Mouse (Mus musculus) embryo, embryonic 11.5 days (tissue): ENCODE measurements around the gene Rnf220.
"Not testable (repeated sequence)": the region's sequence is repeated elsewhere in the genome, so short reads cannot be mapped to it uniquely, and the experiment has no call there.

Source experiments
- DNase-seq: peaks from one replicate; pipeline ENCODE4 v3.0.0-alpha.2; 2012; ENCODE audit warnings: low read depth, low spot score

The Rnf220 gene

DNA sequence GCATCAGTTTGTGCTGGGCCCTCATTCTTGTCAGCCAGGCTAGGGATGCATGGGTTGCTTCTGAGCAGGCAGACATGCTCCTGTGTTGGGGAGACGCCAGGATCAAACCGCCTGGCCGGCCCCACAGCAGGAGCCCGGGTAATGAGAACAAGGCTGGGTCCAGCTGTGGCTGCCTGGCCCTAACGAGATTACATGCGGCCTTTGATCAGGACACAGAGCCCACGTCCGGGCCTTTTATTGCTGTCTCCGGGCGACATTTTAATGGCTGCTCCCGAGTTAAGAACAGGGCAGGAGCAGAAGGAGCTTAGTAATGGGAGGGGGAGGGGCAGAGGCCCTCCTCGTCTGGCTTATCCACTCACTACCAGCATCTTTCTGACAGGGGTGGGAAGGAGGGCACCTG lies 224.4 kb downstream of the Rnf220 start:
- no peak for DNase-seq

DNA sequence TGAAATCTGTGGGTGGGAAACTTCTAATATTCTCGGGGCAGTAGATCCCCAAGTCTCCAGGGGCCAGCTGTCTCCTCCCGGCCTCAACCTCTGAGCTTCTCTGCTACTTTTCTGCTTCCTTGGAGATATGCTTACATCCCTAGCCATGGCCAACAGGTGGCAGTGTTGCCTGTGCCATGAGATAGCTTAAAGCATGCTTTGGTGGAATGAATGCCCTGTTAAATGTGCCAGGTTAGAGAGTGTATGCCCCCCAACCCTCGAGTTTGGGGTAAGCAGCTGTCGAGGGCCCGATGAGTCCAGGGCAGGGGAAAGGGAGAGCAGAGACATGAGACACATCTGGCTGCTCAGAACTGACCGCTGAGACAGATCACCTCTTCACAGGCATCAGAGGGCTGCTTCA lies 226.6 kb downstream of the Rnf220 start:
- peak; percentile 73 for DNase-seq

DNA sequence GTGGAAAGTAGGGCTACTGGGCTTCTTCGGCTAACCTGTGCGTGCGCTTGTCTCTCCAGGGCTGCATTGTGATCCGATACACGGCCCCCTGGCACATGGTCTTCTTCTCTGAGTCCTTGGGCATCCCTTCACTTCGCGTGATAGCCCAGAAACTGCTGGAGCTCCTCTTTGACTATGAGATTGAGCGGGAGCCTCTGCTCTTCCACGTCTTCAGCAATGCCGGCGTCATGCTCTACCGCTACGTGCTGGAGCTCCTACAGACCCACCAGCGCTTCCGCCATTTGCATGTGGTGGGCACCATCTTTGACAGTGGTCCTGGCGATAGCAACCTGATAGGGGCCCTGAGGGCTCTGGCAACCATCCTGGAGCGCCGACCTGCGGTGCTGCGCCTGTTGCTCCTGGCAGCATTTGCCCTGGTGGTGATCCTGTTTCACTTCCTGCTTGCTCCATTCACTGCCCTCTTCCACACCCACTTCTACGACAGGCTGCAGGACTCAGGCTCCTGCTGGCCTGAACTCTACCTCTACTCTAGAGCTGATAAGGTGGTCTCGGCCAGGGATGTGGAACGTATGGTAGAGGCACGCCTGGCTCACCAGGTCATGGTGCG lies 228.9 kb downstream of the Rnf220 start:
- DNase-seq, result no peak

DNA sequence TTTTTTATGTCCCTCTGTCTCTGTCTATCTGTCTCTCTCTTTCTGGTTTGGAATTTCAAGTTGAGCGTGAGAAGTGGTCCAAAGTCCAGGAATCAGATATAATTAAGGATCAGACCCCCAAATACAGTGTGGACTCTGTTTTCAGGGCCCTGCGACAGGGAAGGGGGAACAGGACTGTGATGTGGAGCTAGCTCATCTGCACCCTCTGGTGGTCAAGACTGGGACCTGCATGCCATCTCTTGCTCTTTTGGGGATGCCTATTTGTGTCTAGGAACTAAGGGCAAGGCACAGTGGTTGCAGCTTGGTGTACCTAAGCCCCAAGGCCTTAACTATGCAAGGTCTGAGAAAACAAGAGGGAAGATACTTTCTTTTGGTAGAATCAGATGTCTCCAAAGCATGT lies 229.6 kb downstream of the Rnf220 start:
- peak; percentile 67 for DNase-seq

DNA sequence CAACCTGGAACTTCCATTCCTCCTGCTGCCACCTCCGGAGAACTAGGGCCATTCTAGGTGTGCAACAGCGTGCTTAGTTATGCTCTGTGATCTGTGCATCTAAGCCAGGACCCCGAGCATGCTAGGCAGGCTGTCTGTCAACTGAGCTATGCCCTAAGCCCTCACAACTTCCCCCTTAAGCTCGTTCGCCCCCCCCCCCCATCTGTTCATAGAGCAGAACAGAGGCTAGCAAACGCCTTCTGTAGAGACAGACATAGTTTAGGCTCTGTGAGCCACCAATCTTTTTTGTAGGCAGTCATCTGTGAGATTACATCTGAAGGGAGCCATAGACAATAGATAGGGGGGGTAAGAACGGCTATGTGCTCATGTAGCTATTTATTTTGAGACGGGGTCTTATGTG lies 233.9 kb downstream of the Rnf220 start:
- DNase-seq, result no peak

DNA sequence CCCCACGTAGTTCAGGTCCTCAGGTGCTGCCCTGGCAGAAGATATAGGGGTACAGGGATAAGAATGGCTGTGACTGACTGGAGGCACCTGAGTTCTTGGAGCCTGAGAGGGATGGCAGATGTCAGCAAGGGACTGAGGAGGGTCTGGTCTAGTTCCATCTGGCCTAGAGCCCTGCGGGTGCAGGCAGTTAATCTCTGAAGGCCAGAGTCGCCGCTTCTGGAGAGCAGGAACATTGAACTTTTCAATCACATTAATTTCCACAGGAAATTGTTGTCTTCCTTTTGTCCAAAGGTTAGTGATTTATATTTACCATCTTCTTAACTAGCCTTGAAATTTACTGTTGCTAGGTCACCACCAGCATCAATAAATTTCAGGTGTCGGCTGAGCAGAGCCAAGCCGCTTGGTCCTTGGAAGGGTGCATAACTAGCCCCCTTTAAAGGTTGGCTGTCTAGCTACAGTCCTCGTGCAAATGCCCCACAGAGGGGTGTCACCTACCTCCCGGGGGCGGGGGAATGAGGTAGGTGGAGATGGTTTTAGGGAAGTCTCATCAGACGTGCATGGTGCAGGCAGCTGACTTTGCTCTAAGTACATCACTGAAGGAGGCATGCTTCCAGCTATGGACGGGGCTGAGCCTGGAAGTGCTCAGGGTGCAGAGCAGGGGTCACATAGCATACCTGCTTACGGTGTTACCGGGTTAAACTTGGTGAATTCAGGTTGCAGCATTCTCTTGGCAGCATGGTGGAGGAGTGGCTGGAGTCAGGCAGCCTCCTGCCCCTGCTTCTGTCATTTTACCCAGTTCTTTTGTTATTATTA lies 234.5 kb downstream of the Rnf220 start:
- no peak for DNase-seq

DNA sequence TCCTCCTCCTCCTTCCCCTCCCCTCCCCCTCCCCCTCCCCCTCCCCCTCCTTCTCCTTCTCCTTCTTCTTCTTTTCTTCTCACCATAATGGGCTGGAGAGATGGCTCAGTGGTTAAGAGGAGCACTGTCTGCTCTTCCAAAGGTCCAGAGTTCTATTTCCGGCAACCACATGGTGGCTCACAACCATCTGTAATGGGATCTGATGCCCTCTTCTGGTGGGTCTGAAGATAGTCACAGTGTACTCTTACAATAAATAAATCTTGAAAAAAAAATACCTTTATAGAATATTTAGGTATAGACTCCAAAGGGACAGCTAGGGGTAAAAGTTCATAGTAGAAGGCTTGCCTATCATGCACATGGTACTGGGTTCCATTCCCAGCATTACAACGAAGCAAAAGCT lies 235.6 kb downstream of the Rnf220 start:
- DNase-seq, result no peak

DNA sequence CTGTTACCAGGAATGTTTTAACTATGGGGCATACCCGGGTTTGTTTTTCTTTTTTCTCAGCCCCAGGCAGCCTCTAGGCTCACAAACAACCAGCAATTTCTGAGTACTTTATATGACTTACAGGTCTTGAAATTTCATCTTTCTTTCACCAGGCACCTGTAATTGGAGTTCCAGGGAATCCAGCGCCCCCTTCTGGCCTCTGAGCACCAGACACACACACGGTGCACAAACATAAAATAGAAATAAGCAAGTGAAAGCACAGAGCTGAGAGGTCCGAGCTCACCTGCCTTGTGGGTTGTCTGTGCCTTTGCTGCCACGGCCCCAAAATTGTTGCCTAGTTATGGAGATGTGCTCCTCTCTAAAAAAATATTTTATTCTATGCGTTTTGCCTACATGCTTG lies 236.9 kb downstream of the Rnf220 start:
- DNase-seq, result not testable (repeated sequence)

DNA sequence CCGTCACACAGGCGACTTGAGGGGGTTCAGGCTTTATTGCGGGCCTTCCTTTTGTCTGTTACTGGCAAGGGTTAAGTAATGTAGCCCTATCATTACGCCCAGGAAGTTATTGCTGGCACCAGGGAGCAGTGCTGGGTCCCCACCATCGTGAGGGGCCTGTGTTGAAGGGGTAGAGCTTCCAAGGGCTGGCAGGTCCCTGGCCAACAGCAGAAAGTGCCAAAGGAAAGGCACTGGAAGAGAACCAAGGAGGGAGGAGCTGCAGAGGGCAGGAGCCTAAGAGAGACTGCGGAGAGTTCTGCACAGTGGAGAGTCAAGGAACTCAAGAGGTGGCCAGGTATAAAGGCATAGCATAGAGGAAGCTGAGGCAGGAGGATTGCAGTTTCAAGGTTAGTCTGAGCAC lies 242.2 kb downstream of the Rnf220 start:
- no peak for DNase-seq

DNA sequence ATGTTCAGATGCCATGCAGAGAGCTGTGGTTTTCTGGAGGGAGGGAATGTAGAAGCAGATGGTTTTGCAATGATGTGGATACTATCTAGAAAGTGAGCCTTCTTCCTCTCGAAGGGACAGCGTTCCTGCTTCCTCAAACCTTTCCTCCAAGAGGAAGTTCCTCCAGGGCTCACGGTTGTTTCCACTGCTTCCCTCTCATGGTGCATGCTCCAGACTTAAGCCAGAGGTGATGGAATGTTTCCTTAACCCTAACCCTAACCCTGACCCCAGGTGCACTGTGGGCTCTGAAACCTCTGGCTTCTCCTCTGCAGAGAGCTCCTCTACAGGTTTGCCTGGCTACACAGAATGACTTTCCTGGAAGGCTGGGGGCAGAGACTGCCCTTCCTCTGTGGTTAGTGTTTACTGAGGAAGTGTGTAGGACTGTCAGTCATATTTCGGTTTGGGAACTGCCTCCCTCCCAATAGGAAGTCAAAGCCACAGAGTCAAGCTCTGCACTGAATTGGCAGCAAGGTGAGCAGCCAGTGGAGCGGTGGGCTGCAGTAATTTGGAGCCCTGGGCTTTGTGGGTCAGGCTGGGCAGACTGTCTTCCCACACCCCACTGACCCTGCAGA lies 242.7 kb downstream of the Rnf220 start:
- no peak for DNase-seq

DNA sequence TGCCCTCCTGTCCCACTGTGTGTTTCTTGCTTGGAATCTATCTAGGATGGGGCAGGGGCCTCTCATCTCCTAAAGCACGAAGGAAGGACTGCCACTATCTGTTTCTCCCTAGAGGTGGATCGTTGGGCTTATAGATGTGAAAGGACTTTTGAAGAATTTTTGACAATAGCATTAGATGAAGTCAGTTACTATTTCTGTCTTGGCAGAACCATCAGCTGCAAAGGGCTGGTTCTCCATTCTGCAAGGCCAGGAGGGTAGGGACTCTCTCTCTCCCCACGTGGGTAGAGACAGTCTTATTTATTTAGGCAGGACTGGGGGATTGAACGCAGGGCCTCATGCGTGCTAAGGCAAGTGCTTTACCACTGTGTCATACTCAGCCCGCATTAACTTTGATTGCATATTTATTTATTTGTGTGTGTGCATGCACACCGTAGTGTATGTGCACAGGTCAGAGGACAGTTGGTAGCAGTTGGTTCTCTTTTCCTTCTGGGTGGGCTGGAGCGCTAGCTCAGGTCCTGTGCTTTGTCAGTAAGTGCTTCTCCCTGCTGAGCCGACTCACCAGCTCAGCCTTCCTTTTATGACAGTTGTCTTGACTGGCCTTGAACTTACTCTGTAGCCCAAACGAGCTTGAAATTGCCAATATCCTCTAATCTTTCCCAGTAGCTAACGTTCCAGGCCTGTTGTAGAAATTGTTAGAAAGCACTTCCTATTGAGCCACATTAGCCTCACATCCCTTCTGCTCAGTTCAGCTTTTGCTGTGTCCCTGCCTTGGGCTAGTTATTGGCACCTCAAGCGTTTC lies 243.4 kb downstream of the Rnf220 start:
- DNase-seq, result no peak

DNA sequence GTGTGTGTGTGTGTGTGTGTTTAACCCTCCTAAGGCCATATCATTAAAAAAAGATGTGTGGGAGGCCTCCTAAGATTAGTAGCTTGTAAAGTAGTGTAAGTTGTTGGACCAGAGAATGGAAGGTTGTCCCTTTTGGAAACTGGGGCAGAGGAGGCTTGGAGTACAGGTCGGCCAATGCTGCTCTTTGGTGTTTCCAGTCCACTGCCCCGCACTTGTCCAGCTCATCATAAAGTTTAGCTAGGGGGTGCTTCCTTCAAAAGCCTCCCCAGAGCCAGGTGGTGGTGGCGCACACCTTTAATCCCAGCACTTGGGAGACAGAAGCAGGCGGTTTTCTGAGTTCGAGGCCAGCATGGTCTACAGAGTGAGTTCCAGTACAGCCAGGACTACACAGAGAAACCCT lies 244.1 kb downstream of the Rnf220 start:
- DNase-seq, result no peak

DNA sequence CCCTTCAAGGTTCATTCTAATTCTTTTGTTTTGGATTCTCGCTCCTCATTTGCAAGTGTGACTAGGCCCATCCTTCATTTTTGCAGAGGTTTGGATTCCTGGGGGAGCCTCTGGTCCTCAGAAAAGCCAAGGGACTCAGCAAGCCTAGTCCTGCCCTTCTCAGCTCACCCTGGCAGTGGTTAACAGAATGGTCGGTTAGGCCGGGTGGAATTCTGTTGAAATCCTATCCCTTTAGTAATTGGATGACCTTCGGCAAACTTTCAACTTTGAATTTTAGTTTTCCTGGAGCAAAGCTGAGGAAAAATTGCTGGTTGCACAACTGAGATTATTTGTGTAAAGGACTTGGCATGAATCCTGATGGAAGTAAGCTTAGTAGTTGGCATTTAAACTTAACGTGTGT lies 244.5 kb downstream of the Rnf220 start:
- DNase-seq, result no peak

DNA sequence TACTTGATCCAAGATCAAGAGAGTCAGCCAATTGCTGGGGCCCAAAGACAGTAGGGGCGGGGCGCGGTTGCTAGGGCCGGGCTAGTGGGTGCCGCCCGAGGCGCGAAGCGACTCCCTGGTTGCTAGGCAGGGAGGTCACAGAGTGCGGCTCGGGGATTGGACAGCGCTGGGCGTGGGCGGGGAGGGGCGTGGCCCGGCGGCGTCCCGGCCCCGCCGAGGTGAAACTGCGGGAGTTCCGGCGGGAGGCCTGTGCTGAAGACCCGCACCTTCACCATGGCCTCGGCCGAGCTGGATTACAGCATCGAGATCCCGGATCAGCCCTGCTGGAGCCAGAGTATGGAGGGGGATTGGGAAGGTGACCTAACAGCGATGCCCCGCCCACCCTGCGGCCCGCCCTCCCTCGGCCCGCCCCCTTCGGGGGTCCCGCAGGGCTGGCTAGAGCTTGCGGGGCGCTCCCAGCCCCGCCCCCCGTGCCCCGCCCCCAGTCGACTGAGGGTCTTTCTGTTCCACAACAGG lies 245.0 kb downstream of the Rnf220 start, which contains the start of the genes Tmem53 and Armh1:
Gene Tmem53 (plus strand): TSS at position 151 of the 516 bp plus-strand sequence.
Gene Armh1 (minus strand): TSS at position 325 of the 516 bp plus-strand sequence.
- peak; percentile 91 for DNase-seq

DNA sequence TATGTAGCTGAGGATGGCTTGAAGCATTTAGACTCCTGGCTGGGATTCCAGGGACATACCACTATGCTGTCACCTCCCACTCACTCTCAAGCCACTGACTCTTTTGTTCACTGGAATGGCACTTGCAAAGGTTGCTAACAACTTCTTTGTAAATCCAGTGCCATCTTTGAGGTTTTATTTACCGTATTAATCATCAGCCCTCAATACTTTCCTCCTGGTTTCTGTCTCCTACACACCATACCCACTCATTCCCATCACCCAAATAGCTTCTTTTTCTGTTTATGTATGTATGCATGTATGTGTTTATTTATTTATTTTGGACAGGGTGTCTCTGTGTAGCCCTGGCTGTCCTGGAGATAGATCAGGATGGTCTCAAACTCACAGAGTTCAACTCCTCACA lies 245.9 kb downstream of the Rnf220 start:
- no peak for DNase-seq

DNA sequence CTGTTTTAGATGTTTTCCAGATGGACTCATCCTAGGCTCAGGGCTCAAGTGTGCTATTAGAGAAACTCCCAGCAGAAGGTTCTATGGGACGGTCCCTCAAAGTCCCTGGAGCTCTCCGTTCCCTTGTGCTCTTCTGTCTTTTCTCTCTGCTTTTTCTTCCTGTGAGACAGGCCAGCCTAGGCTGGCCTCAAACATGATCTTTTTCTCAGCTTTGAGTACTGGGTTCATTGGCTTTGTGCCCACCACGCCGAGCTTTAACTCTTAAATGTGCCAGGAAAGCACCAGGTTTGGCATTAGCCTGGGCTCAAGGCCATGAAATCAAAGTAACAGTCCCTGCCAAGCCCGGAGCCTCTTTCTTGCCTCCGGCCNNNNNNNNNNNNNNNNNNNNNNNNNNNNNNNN lies 256.0 kb downstream of the Rnf220 start:
- DNase-seq, result no peak

DNA sequence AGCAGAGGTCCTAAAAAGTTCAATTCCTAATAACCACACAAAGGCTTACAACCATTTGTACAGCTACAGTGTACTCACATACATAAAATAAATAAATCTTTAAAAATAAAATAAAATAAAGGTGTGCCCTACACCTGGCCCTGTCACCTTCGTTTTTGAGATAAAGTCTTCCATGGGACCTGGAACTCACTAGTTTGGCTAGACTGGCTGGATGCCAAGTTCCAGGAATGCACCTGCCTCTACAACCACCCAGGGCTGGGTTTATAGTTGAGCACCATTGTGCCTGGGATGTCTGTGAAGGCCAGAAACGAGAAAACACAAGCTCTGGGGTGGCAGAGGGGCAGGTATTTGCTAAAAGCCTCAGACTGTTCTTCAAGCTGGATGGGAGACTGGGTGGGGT lies 257.7 kb downstream of the Rnf220 start:
- DNase-seq, result no peak

DNA sequence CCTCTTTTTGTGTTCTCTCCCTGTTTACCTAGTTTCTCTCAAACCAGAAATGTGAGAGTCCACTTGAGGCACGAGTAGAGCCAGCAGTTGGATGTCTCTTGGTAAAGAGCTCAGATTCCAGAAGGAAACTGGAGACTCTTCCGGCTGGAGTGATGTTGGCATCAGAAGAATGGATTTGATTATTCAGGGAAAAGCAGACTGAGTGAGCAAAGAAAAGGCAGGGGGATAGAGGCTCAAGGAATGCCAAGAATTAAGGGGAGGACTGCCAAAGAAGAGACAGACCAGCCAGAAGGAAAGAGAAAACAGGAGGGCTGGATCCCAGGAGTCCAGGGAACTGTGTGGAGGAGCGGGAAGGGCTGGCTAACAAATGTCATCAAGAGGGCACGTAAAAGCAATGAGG lies 261.0 kb downstream of the Rnf220 start:
- DNase-seq, result no peak

DNA sequence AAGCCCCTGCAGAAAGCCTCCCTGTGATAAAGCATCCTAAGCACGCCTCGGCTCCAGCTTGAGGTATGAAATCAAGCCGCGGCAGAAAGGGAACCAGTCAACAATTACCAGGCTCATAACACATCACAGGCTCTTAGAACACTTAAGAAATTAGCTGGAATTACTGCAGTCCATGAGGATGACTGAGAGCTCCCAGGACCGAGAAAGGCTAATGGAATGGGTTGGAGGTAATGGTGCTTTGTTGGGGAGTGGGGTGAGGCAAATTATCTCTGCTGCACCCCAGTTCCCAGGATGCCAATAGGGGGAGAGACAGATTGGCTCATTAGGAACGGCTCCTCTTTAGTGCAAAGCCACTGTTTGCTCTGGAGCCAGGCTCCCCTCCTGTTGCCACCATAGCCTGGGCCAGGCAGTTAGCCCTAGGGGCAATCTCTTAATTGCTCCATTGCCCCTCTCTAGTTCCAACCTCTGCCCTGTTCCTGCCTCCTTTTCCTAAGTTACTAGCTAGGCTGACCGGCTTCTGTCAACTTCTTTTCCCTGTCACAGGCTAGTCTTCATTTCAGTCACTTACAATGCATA lies 262.6 kb downstream of the Rnf220 start:
- DNase-seq, result no peak

DNA sequence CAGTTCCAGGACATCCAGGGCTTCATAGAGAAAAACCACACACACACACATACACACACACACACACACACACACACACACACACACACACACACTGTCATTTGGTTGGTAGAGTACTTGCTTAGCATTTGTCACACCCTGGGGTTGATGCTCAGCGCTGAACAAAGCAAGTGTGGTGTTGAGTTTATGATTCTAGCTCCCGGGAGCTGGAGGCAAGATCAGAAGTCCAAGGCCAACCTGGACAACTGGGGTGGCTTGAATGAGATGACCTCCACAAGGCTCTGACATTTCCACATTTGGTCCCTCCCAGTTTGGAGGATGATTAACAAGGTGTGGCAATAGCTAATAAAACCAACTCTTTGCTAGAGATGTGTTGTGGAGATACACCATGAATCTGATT lies 265.6 kb downstream of the Rnf220 start:
- no peak for DNase-seq

DNA sequence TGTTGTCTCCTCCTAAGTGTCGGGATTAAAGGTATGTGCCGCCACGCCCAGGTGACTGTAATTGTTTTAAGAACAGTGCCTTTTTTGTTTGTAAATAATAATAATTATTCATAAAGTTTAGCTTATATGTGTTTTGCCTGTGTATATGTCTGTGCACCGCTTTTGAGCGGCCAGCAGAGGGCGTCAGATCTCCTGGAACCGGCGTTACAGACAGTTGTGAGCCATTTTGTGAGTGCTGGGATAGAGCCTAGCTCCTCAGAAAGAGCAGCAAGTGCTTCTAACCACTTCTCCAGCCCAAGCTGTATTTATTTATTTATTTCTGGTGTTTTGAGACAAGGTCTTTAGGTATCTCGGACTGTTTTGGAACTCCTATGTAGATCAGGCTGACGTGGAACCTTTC lies 266.5 kb downstream of the Rnf220 start:
- no peak for DNase-seq
